Mouse (Mus musculus) CD4-positive naive resting alpha-beta T cell, adult 76 days (primary cell): Measurements from ENCODE around the gene Gm13040. TPM values are rescaled to one million over a fixed set of nuclear protein-coding genes. Genes with fewer than 3 reads are reported as not detected.

Source experiments
- total RNA-seq: library from RNA; stranded (reverse); gene quantifications from one replicate; pipeline ENCODE4 v1.2.4, GENCODE M21; 2023

The Gm13040 gene
- total RNA-seq: not detected

GRCm38 (mm10) chr4:143535654-143536053 is at the start of gene Gm13040:
Gm13040 (plus strand) TSS chr4:143535954.

GRCm38 (mm10) chr4:143511043-143511442 is 24.7 kb upstream of the Gm13040 start, which contains the start of gene Gm13043:
Gm13043 (plus strand) TSS chr4:143511343.

GRCm38 (mm10) chr4:143551400-143551799 is 15.6 kb downstream of the Gm13040 start, which contains the start of the genes BC080695 and Gm13057:
BC080695 (plus strand) TSS chr4:143551700.
Gm13057 (plus strand) TSS chr4:143551709.

Other genes starting within 250 kb of the Gm13040 start
- gene Pdpn, start 236.4 kb upstream of the Gm13040 start, total RNA-seq: not detected
- not detected for gene Lrrc38, start 186.2 kb upstream of the Gm13040 start, total RNA-seq
- gene Pramel1, start 141.5 kb upstream of the Gm13040 start, total RNA-seq: not detected
- gene Pramef8, start 123.5 kb upstream of the Gm13040 start, total RNA-seq: 51.8 TPM
- gene Oog4, start 85.6 kb upstream of the Gm13040 start, total RNA-seq: not detected
- not detected for gene Gm13043, start 24.6 kb upstream of the Gm13040 start, total RNA-seq
- gene BC080695, start 15.7 kb downstream of the Gm13040 start, total RNA-seq: not detected
- gene Gm13057, start 15.8 kb downstream of the Gm13040 start, total RNA-seq: not detected
- gene Gm13083, start 79.0 kb downstream of the Gm13040 start, total RNA-seq: not detected
- not detected for gene Gm13088, start 121.3 kb downstream of the Gm13040 start, total RNA-seq
- not detected for gene Gm13089, start 166.8 kb downstream of the Gm13040 start, total RNA-seq
- gene Gm13078, start 183.5 kb downstream of the Gm13040 start, total RNA-seq: not detected